Mouse (Mus musculus) mature B cell (primary cell): ENCODE results near the gene Rcn3.
"Not testable (repeated sequence)": the region's sequence is repeated elsewhere in the genome, so short reads cannot be mapped to it uniquely, and the experiment has no call there.

Source experiments
- in situ Hi-C: fragments of 300-500 bp; cut with MboI; formaldehyde crosslinking; loops from 2 replicates; pipeline ENCODE4 v1.14.3; 2019

Gene Rcn3

DNA sequence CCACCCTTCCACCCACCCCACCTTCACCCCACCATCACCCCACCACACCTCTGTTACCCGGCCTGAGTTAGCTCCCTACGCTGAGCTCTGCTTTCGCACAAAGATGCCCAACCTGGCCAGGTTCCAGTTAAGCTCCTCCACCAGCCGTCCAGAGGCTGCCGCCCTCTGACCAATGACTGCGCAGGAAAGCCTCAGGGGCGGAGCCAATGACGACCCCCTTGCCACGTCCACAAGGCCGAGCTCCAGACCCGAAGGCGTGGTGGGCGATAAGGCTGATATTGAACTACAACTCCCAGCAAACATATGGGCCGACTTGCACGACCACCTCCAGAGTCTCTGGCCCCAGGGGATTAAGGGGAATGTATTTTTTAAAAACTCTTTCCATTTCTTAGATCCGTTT is at the start of gene Rcn3:
Rcn3 (minus strand) TSS at position 174 of the 400 bp plus-strand sequence.
- in situ Hi-C loops: no loop called here

DNA sequence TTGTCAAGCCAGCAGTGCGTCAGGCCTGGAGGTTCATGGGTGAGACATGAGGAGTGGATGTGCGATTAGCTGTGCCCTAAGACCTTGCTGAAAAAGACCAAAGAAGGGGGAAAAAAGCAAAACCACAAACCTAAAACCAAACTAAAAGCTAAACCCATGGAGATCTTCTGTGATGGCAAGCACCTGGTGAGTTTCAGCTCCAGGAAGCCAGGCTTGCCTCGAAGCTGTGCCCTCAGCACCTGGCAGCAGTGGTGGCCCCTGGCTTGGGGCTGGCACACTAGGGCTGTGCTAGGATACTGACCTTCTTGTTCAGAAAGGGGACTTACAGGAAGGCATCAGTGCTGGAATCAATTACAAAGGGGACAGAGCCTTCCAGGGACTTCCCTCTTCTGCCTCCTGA is 49.3 kb upstream of the Rcn3 start:
- in situ Hi-C loops: no loop called here

DNA sequence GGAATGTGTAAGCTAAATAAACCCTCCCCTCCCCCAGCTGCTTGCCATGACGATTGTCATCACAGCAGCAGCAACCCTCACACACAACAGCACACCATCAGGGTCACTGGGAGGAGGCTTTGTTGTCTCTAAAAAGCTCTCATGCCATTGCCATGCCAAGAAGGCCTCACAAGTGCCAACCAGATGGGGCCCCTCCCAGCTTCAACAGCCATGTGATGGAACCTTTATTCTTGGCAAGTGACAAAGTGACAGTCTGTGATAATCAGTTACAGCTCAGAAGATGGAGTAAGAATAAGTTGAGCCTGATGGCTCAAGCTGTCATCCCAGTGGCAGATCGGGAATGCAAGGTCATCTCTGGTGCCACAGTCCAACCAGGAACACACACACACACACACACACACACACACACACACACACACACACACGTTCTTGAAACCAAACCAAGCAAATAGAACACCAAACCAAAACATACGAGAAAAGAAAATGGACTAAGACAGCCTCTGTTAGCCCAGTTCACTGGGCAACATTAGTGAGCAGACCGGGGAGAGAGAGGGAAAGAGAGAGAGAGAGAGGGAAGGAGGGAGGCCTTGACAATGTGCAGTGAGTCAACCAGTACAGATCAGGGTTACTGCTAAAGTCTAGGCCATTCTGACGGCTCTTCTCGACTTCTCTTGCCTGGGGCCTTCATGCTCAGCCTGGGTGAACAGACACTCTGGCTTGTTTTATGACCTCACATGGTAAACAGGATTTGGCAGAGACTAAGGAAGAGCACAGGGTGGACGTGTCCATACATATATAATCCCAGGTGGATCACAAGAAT is 48.1 kb upstream of the Rcn3 start:
- in situ Hi-C loops: no loop called here

- in situ Hi-C loops: no loop called here
Measured at GRCm38 (mm10) chr7:45138403-45138802, 46.4 kb upstream of the Rcn3 start.

DNA sequence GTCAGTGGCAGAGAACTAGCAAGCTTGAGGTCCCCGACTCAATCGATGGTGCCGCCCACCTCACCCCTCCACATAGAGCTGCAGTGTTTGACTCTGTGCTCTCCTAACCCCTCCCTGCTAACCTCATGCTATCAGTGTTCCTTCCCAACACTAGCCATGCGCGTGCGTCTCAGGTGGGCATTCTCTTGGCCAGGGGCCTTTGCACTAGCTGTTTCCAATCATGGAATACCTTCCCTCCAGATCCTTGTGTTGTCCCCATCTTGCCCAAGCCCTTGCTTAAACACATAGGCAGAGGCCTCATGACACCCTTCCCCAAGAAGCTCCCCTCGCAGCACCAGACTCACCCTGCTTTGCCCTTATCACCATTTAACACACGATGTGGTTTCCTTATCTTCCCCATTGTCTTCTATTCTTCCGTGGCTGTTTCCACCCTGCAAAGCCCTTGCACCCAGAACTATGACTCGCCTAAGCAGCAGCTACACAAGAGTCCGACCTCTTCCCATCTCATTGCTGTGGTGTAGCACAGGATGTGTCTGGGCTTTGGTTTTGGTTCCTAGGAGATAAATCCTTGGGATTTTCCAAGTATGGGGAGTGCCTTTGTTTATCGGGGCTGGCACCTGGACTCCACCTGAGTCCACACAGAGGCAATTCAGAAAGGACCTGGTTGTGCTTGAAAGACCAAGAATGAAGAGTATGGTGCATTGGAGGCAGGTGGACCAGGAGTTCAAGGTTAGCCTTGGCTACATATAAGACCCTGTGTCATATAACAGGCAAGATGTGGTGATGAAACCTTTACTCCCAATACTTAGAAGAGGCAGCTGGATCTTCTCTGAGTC is 45.4 kb upstream of the Rcn3 start:
- in situ Hi-C loops: no loop called here

DNA sequence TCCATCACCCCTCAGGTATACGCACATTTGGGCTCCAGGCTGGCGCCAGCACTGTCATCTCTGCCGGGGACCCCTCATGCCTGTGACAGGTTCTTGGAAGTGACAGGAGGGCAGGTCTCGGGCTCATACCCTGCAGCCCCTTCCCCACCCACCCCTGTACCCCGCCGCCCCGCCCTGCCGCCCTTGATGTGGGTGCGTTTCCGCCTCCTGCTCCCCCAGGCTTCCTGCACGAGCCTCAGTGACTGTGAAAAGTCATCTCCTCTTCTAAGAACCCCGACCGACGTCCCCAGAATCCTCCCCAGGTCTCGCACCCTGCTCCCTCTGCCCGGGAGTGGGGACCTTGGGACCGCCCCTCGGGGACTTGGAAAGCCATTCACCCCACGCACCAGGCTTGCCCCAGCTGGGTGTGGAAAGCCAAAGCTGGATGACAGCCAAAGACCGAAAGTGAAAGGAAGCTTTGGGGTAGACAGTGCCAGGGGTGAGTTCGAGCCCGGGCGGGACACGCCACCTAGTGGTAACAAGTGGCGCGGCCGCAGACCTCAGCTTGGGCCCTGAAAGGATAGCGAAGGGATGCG is 44.1 kb upstream of the Rcn3 start, which contains the start of the genes Gm45713 and Flt3l:
Gm45713 (minus strand) TSS at position 239 of the 575 bp plus-strand sequence.
Flt3l (minus strand) TSS at position 440 of the 575 bp plus-strand sequence.
- in situ Hi-C loops: no loop called here

DNA sequence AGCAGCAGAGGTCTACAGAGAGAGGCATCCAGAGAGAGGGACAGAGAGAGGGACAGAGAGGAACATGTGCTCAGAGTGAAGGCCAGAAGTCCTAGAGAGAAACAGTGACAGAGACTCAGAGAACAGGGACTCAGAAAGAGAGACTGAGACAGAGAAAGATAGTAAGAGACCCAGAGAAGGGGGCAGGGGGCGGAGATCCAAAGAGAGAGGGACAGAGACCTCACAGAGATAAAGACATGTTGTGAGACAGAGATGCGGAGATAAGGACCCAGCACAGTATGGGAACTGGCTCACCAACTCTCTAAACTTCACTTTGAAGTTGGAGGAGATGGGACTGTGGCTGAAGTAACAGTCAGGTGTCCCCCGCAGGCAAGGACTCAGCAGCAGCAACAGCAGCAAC is 43.3 kb upstream of the Rcn3 start:
- in situ Hi-C loops: no loop called here

GRCm38 (mm10) chr7:45134544-45135026 is 42.6 kb upstream of the Rcn3 start:
- in situ Hi-C loops: loop anchor here (5.0 kb wide), 1 partner anchor 47 kb away; no protein-coding TSS in a partner anchor

- in situ Hi-C loops: loop anchor here (5.0 kb wide), 1 partner anchor 46 kb away; no protein-coding TSS in a partner anchor
Measured at GRCm38 (mm10) chr7:45133446-45134159, 41.6 kb upstream of the Rcn3 start.

GRCm38 (mm10) chr7:45131850-45132249 is 39.8 kb upstream of the Rcn3 start:
- in situ Hi-C loops: loop anchor here (5.0 kb wide), 1 partner anchor 45 kb away; no protein-coding TSS in a partner anchor

- in situ Hi-C loops: loop anchor here (5.0 kb wide), 1 partner anchor 43 kb away; no protein-coding TSS in a partner anchor
Measured at GRCm38 (mm10) chr7:45129776-45130512, 37.9 kb upstream of the Rcn3 start.

GRCm38 (mm10) chr7:45129318-45129717 is 37.3 kb upstream of the Rcn3 start:
- in situ Hi-C loops: no loop called here

DNA sequence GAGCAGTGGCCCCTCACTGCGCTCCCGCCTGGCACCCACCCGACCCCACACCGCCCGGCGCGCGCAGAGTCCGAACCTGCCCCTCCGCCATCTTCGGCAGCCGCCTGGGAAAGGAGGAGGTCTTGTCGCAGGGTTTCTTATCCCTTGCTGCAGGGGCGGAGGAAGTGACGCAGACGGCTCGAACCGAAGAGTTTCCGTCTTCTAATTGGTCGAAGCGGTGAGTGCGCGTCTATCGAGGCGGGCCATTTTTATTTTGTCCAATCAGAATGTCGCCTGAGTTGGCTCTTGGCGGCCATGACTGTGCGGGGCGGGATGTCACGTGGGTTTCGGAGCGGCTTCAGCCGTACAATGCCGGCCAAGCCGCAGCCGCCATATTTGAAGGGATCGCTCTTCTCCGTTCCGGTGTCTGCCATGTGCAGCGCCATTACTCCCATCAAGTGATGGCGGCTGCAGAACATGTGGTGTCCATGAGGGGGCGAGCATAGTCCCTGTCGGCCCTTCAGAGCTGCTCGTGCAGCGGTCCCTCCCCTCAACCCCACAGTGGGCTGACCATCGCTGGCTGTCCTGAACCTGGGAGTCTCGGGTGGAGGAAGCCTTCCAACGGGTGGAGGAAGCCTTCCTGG is 36.7 kb upstream of the Rcn3 start, which contains the start of gene Rpl13a:
Rpl13a (minus strand) TSS at position 138 of the 623 bp plus-strand sequence.
- in situ Hi-C loops: no loop called here

DNA sequence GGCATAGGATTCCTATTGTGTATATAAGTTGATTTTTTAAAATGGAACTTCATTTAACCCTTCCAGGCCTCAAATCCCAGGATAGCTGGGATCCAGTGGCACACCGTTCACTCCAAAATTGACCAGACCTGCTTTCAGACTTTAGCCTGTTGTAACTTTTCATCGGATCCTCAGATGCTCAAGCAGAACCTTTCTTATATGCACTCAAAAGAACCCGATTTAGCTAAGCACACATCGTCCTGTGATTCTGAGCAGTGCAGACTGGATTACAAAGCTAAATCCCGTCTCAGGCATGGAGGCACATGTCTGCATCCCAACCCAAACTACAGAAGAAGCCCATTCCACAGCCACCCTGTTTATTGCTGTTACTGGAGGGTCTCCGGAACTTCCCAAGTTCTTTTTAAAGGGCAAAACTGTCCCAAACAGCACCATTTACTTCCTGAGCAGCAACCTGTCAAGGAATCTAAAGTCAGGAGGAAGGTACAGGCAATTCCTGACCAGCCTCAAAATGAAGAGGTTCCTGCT is 35.7 kb upstream of the Rcn3 start:
- in situ Hi-C loops: no loop called here

- in situ Hi-C loops: no loop called here
Measured at GRCm38 (mm10) chr7:45126844-45127699, 35.1 kb upstream of the Rcn3 start.

DNA sequence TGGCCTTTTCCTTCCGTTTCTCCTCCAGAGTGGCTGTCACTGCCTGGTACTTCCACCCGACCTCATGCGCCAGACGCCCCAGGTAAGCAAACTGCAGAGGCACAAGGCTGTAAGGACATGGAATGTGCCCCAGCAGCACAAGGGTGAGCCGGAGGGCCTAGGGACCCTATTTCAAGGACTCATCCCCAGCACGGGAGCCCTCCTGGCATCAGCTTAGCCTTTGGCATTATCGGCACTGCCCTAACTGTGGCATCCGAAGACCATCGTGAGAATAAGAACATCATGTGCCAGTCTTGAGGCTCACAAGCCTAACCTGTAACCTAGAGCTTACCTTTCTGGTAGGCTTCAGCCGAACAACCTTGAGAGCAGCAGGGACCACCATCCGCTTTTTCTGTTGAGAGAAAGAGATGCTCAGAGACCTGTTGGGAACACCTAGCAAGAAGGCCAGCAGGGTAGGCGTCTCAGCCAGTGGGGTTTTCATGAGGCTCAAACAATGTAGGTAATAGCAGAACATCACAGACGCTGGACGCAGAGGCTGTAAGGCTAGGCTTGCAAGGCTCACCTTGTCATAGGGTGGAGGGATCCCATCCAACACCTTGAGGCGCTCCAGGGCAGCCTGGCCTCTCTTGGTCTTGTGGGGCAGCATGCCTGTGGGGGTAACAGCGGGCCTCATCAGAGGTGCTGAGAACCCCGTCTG is 34.3 kb upstream of the Rcn3 start:
- in situ Hi-C loops: no loop called here

GRCm38 (mm10) chr7:45125649-45126048 is 33.6 kb upstream of the Rcn3 start:
- in situ Hi-C loops: not testable (repeated sequence)

DNA sequence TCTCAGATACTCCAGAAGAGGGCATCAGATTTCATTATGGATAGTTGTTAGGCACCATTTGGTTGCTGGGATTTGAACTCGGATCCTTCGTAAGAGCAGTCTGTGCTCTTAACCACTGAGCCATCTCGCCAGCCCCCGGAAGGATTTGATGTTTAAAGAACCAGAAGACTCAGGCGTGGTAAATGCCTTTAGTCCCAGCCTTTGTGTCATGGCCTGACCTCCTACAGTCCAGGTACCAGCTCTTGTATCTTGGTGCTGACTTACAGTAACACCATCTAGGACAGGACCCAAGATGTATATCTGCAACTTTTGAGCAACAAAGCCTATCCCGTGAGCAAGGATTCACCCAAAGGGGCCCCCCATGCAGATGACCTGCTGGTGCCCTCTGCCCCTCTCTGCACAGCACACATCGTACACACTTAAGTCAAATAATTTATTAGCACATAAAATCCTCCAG is 33.2 kb upstream of the Rcn3 start:
- in situ Hi-C loops: no loop called here
